Mouse (Mus musculus) heart, adult 2 months (tissue): ENCODE data around the gene Atg9a. TPM values are rescaled to one million over a fixed set of nuclear protein-coding genes. Genes with fewer than 3 reads are reported as not detected.
A peak's percentile ranks its signal among the peaks of the same experiment; 100 is the strongest.

Source experiments
- DNase-seq, 2 experiments: peaks; one replicate each; pipeline ENCODE4 v3.0.0; 2021
- H3K27ac ChIP-seq: fragments of 200-600 bp; 2 replicates; pipeline ENCODE4 v1.8.1; 2022
- H3K27me3 ChIP-seq: fragments of 200-500 bp; 2 replicates; pipeline ENCODE4 v1.6.1; 2012; ENCODE audit warnings: mild to moderate bottlenecking, low read length, inconsistent platforms, mixed read lengths; ENCODE audit not compliant: control insufficient read depth, insufficient read depth
- H3K36me3 ChIP-seq: fragments of 200-500 bp; 2 replicates; pipeline ENCODE4 v1.6.1; 2012; ENCODE audit warnings: low read length, inconsistent platforms; ENCODE audit not compliant: control insufficient read depth, insufficient read depth
- H3K4me1 ChIP-seq: fragments of 200-500 bp; 2 replicates; pipeline ENCODE4 v1.6.1; 2011; ENCODE audit warnings: low read length; ENCODE audit not compliant: control insufficient read depth, insufficient read depth
- H3K4me3 ChIP-seq: fragments of 200-600 bp; 2 replicates; pipeline ENCODE4 v1.8.1; 2022
- H3K79me2 ChIP-seq: fragments of 200-500 bp; replicated peaks from 2 replicates; pipeline ENCODE4 v1.6.1; 2012; ENCODE audit warnings: mild to moderate bottlenecking, inconsistent platforms, low read length, moderate library complexity, mixed read lengths; ENCODE audit not compliant: control insufficient read depth, insufficient read depth
- H3K9ac ChIP-seq: fragments of 200-500 bp; 2 replicates; pipeline ENCODE4 v1.6.1; 2012; ENCODE audit warnings: low read depth, mild to moderate bottlenecking, control low read depth, inconsistent platforms, low read length, mixed read lengths
- CTCF ChIP-seq: fragments of 200-600 bp; IDR thresholded peaks from 2 replicates; pipeline ENCODE4 v1.8.1; 2022; ENCODE audit warnings: antibody characterized with exemption, mild to moderate bottlenecking, moderate library complexity
- EP300 ChIP-seq: fragments of 200-500 bp; IDR thresholded peaks from 2 replicates; pipeline ENCODE4 v1.6.1; 2011; ENCODE audit warnings: low read depth, low read length, control low read depth; ENCODE audit not compliant: insufficient read depth
- POLR2A ChIP-seq: fragments of 200-500 bp; IDR thresholded peaks from 2 replicates; pipeline ENCODE4 v1.6.1; 2011; ENCODE audit warnings: mild to moderate bottlenecking, low read depth, low read length, control low read depth; ENCODE audit not compliant: insufficient read depth
- WGBS: fragments of 180-500 bp; shearing (Covaris S2); methylation state at CpG from one replicate; pipeline ENCODE4 v1.1.7; 2018; 5-methylcytosine and 5-hydroxymethylcytosine counted together
- intact Hi-C: fragments of 180-260 bp; cut with DNase I; formaldehyde crosslinking; loops from one replicate; pipeline ENCODE4 v1.15.1; 2025
- polyA plus RNA-seq: library from polyadenylated mRNA; depleted of rRNA; stranded (reverse); fragments of >200 nt; gene quantifications from 2 replicates; pipeline ENCODE4 v1.2.3, GENCODE M21; 2012
- total RNA-seq, 2 experiments: library from RNA; stranded (reverse); gene quantifications; 2 replicates each; pipeline ENCODE4 v1.2.3; 2021

Atg9a gene
- total and polyA plus RNA-seq, 3 experiments, result 63.8 to 93.0 (median 73.5) TPM

DNA sequence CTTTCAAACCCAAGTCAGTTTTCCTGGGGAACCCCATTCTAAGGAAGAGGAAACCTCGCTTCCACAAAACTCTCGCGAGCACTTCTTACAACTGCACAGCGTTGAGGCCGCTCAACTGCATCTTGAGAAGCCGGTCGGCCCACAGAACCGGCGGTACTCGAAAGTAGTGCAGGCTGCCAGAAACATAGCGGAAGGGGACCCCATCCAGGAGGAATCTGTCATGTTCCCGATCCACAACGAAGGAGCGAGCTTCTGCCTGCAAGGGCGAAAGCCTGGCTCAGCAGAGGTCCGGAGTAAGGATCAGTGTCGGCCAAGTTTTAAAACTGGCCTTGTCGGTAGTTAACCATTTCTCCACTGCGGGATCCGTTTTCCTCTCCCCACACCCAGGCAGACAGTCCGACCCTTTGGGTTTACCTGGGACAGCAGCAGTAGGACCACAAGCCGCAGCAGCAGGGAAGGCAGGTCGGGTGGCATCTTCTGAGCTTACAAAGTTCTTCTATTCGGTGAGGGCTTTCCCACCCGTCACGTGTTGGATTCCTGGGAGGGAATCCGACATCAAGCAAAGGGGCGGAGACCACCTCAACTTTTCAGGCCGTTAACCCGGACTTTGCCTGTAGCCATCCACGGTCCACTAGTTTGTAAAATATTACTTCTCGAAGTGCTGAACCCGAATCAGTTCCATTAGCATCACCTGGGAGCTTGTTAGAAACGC is 17.1 kb upstream of the Atg9a start:
- peak overlapping the region; percentile 39 for H3K4me3 ChIP-seq
- no peaks in the 10 kb centered on the region; the same call in 1 of the 2 replicates for H3K79me2 ChIP-seq
- intact Hi-C loops, result no loop called here
- H3K27me3 ChIP-seq, result no peaks in the 10 kb centered on the region
- H3K36me3 ChIP-seq, result peaks cover 9% of the 10 kb centered on the region
- TF ChIP-seq CTCF, result no peak
- 0 out of 2 replicates have a peak, but pooled peaks have one; percentile 26 for TF ChIP-seq POLR2A
- peak; percentile 49 to 55 for DNase-seq
- peak overlapping the region; percentile 60 for H3K27ac ChIP-seq
- 16% methylated on average over 34 of the region's 34 CpGs for WGBS
- H3K4me1 ChIP-seq, result peaks cover 8% of the 10 kb centered on the region
- H3K9ac ChIP-seq, result peak overlapping the region; percentile 28

DNA sequence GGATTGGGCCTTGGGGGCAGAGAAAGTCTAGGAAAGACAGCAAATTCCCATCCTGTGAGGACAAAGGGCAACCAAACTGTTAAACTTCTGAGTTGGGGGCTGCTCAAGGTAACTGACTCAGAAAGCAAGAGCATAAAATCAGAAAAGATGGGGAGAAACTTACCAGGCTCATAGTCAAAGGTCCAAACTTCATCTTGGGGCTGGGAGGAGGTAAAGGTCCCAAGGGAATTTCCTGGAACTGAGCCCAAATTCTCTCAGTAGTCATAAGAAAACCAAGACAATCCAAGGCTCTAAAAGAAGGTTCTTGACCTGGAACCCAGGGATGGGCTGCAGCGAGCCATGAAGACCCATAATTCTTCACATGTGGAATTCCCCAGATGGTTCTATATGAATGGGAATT is 9.2 kb upstream of the Atg9a start:
- Histone ChIP-seq H3K4me3 (no peak overlapping the region), H3K27me3 (no peaks in the 10 kb centered on the region), H3K79me2 (no peaks in the 10 kb centered on the region), H3K4me1 (no peaks in the 10 kb centered on the region), H3K27ac (no peak overlapping the region), H3K36me3 (no peaks in the 10 kb centered on the region), H3K9ac (no peak overlapping the region)
- no peak for DNase-seq
- 81% methylated on average over 1 of the region's 1 CpGs for WGBS
- TF ChIP-seq EP300, result no peak
- TF ChIP-seq CTCF, result no peak
- no peak for TF ChIP-seq POLR2A
- intact Hi-C loops, result no loop called here

DNA sequence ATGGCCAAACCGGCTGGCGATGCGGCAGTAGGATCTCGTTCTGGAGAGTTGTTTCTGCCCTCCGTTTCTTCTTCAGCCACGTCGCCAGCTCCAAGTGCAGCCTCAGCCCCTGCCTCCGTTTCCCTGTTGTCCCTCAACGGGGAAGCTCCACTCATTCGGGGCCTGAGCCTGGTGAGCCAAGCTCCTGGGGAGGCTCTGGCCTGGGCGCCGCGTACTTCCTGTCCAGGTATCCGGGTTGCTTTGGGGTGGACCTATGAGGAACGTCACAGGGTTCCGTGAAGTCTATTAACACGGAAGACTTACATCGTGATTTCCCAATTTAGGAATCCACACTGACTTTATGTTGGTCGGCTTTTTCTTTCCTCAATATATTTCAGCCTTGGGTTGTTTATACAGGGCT is 456 bp upstream of the Atg9a start:
- Histone ChIP-seq H3K36me3 (peaks cover 3% of the 10 kb centered on the region), H3K27me3 (no peaks in the 10 kb centered on the region), H3K4me3 (peak overlapping the region; percentile 98), H3K9ac (peak overlapping the region; percentile 77), H3K79me2 (peaks cover 3% of the 10 kb centered on the region; the same call in 1 of the 2 replicates), H3K4me1 (peaks cover 5% of the 10 kb centered on the region), H3K27ac (peak overlapping the region; percentile 92)
- TF ChIP-seq EP300 (no peak), CTCF (no peak), POLR2A (no peak; the same call in 1 of the 2 replicates)
- intact Hi-C loops, result loop anchor here (1.0 to 10.0 kb wide), 5 partner anchors 18 to 242 kb away; partner anchors contain the start of genes Cnppd1, Dnpep, Glb1l and Gmppa
- DNase-seq, result peak; percentile 50 to 57
- WGBS, result under 1% methylated on average over 19 of the region's 19 CpGs

DNA sequence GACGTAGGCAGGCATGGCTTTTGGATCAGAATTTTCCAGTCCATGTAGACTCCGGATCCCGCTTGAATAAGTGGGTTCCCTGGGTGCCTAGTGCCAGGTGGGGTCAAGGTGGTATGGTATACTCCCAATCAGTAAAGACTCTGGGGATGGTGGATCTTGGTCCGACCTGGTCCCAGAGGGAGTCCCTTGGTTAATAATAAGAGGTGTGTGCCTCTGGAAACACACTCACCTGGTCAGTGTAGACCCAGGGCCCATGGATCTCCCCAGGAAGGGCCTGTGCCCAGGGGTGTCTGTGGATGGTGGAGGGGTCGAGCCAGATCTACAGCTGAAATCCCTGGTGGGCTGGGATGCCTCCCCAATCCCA is 756 bp downstream of the Atg9a start:
- H3K27ac ChIP-seq, result peak overlapping the region; percentile 92
- WGBS, result 37% methylated on average over 5 of the region's 5 CpGs
- H3K36me3 ChIP-seq, result peaks cover 3% of the 10 kb centered on the region

DNA sequence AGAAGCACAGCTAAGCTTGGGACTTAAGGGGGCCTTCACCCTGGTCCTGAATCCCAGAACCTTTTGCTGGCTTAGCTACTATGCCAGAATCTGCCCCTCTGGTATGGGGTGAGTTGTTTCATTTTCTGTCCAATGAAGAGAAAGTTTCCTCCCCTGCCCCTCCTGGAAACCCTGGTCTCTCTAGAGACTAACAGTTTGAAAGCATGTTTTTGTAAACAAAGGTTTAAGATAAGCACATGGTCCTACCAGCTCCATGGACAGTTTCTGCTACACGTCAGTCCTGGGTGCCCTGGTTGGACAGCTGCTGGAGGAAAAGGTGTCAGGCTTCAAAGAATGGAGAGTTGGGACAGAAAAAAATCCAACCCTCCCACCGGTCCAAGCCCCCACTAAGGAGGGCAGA is 1.4 kb downstream of the Atg9a start:
- Histone ChIP-seq H3K4me3 (no peak overlapping the region; the same call in 1 of the 2 replicates), H3K4me1 (peaks cover 5% of the 10 kb centered on the region), H3K79me2 (peaks cover 3% of the 10 kb centered on the region; the same call in 1 of the 2 replicates), H3K27ac (no peak overlapping the region), H3K9ac (no peak overlapping the region), H3K27me3 (no peaks in the 10 kb centered on the region), H3K36me3 (peaks cover 3% of the 10 kb centered on the region)
- 29% methylated on average over 2 of the region's 2 CpGs for WGBS
- intact Hi-C loops, result loop anchor here (5.0 to 10.0 kb wide), 2 partner anchors 127 to 244 kb away; partner anchors contain the start of genes Dnpep and Gmppa
- DNase-seq, result no peak
- no peak for TF ChIP-seq CTCF

More for the DNA sequence above, 756 bp downstream of the Atg9a start:
- Histone ChIP-seq H3K79me2 (peaks cover 3% of the 10 kb centered on the region; the same call in 1 of the 2 replicates), H3K4me1 (peaks cover 5% of the 10 kb centered on the region), H3K4me3 (peak overlapping the region; percentile 98), H3K27me3 (no peaks in the 10 kb centered on the region), H3K9ac (peak overlapping the region; percentile 79)
- intact Hi-C loops, result loop anchor here (1.0 to 10.0 kb wide), 3 partner anchors 11 to 244 kb away; partner anchors contain the start of genes Abcb6, Dnpep and Gmppa
- DNase-seq, result no peak
- no peak for TF ChIP-seq POLR2A
- no peak for TF ChIP-seq EP300
- no peak for TF ChIP-seq CTCF

DNA sequence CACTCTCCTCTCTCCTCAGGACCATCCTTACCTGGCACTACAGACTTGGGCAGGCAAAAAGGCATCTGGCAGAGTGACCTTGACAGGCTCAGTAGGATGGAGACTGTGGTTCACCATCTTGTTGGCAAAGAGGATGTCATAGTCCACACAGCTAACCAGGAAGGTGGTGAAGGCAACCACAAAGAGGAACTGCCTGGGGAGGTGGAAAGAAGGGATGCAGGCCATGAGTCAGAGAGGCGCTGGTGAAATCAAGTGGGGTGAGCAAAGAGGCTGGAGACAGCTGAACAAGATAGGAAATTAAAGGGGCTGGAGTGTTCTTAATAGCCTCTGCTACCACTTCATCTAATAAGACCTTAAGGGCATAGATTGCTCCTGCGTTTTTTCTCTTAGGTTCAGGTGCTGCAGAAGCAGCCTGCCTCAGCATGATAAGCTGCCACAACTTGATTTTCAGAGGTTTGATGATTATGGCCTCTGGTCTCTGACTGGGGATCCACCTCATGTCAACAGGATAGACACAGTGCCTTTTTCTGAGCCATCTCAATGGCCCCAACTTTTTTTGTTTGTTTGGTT is 4.0 kb downstream of the Atg9a start:
- Histone ChIP-seq H3K9ac (no peak overlapping the region), H3K79me2 (peaks cover 3% of the 10 kb centered on the region; the same call in 1 of the 2 replicates), H3K36me3 (no peaks in the 10 kb centered on the region; the same call in 1 of the 2 replicates), H3K27ac (no peak overlapping the region), H3K27me3 (no peaks in the 10 kb centered on the region), H3K4me3 (no peak overlapping the region), H3K4me1 (peaks cover 4% of the 10 kb centered on the region)
- no peak for TF ChIP-seq CTCF
- TF ChIP-seq EP300, result no peak
- TF ChIP-seq POLR2A, result no peak
- DNase-seq, result no peak
- intact Hi-C loops, result no loop called here
- 93% methylated on average over 2 of the region's 2 CpGs for WGBS
